Mouse (Mus musculus): ENCODE data around the gene Olfr1410. TPM values are rescaled to one million over a fixed set of nuclear protein-coding genes. Genes with fewer than 3 reads are reported as not detected.
A peak's percentile ranks its signal among the peaks of the same experiment; 100 is the strongest.

Gene Olfr1410
- total RNA-seq, 2 experiments from 2014 or later = not detected

GRCm38 (mm10) chr1:92638181-92638580, 32.6 kb downstream of the Olfr1410 start:
- ATAC-seq (replicated peaks; ENCODE audit: low FRiP score, poor library complexity, severe bottlenecking) = no peak

GRCm38 (mm10) chr1:92638736-92639135, 33.2 kb downstream of the Olfr1410 start:
- no peak for ATAC-seq (replicated peaks; ENCODE audit: low FRiP score, poor library complexity, severe bottlenecking)

GRCm38 (mm10) chr1:92640393-92640792, 34.8 kb downstream of the Olfr1410 start:
- ATAC-seq (replicated peaks; ENCODE audit: low FRiP score, poor library complexity, severe bottlenecking) = no peak

GRCm38 (mm10) chr1:92641514-92642272, 36.1 kb downstream of the Olfr1410 start, which contains the start of gene Cops9:
Cops9 (minus strand) TSS chr1:92641985.
- peak; percentile 95 for ATAC-seq (replicated peaks; ENCODE audit: low FRiP score, poor library complexity, severe bottlenecking)

GRCm38 (mm10) chr1:92643691-92644090, 38.1 kb downstream of the Olfr1410 start:
- ATAC-seq (replicated peaks; ENCODE audit: low FRiP score, poor library complexity, severe bottlenecking) = no peak

- no peak for ATAC-seq (replicated peaks; ENCODE audit: low FRiP score, poor library complexity, severe bottlenecking)
Observed at GRCm38 (mm10) chr1:92644916-92645315, 39.3 kb downstream of the Olfr1410 start.

GRCm38 (mm10) chr1:92646111-92646510, 40.5 kb downstream of the Olfr1410 start:
- ATAC-seq (replicated peaks; ENCODE audit: low FRiP score, poor library complexity, severe bottlenecking) = no peak

GRCm38 (mm10) chr1:92646601-92647000, 41.0 kb downstream of the Olfr1410 start:
- ATAC-seq (replicated peaks; ENCODE audit: low FRiP score, poor library complexity, severe bottlenecking) = no peak

- no peak for ATAC-seq (replicated peaks; ENCODE audit: low FRiP score, poor library complexity, severe bottlenecking)
Observed at GRCm38 (mm10) chr1:92647026-92647425, 41.4 kb downstream of the Olfr1410 start.

GRCm38 (mm10) chr1:92647752-92648151, 42.2 kb downstream of the Olfr1410 start:
- peak; percentile 65 for ATAC-seq (replicated peaks; ENCODE audit: low FRiP score, poor library complexity, severe bottlenecking)

- ATAC-seq (replicated peaks; ENCODE audit: low FRiP score, poor library complexity, severe bottlenecking) = no peak
Observed at GRCm38 (mm10) chr1:92648197-92648596, 42.6 kb downstream of the Olfr1410 start.

- no peak for ATAC-seq (replicated peaks; ENCODE audit: low FRiP score, poor library complexity, severe bottlenecking)
Observed at GRCm38 (mm10) chr1:92648673-92649072, 43.1 kb downstream of the Olfr1410 start, which contains the start of gene Otos. Otos (minus strand) TSS chr1:92648841.

GRCm38 (mm10) chr1:92651467-92651866, 45.9 kb downstream of the Olfr1410 start:
- no peak for ATAC-seq (replicated peaks; ENCODE audit: low FRiP score, poor library complexity, severe bottlenecking)

GRCm38 (mm10) chr1:92653179-92653578, 47.6 kb downstream of the Olfr1410 start:
- ATAC-seq (replicated peaks; ENCODE audit: low FRiP score, poor library complexity, severe bottlenecking) = no peak

GRCm38 (mm10) chr1:92654676-92655075, 49.1 kb downstream of the Olfr1410 start:
- no peak for ATAC-seq (replicated peaks; ENCODE audit: low FRiP score, poor library complexity, severe bottlenecking)

GRCm38 (mm10) chr1:92657025-92657820, 51.6 kb downstream of the Olfr1410 start:
- no peak for ATAC-seq (replicated peaks; ENCODE audit: low FRiP score, poor library complexity, severe bottlenecking)

GRCm38 (mm10) chr1:92659392-92659791, 53.8 kb downstream of the Olfr1410 start:
- no peak for ATAC-seq (replicated peaks; ENCODE audit: low FRiP score, poor library complexity, severe bottlenecking)
